Mouse (Mus musculus) kidney, postnatal 0 days (tissue): ENCODE data around the gene St7. TPM values are rescaled to one million over a fixed set of nuclear protein-coding genes. Genes with fewer than 3 reads are reported as not detected.

ENCODE experiments used
- ATAC-seq: fragments of 200-750 bp; cut with Nextera tagmentation; replicated peaks from 2 replicates; pipeline ENCODE4 v1.8.0; 2017; ENCODE audit warnings: low read depth, moderate number of reproducible peaks, moderate TSS enrichment, moderate library complexity; ENCODE audit not compliant: low FRiP score
- DNase-seq: peaks from one replicate; pipeline ENCODE4 v3.0.0-alpha.2; 2016; ENCODE audit warnings: low spot score
- H3K27ac ChIP-seq: fragments of 300-500 bp; sonication (generic); 2 replicates; pipeline ENCODE4 v1.5.1; 2014; ENCODE audit warnings: mild to moderate bottlenecking
- H3K27me3 ChIP-seq: fragments of 300-500 bp; sonication (generic); 2 replicates; pipeline ENCODE4 v1.6.1; 2014; ENCODE audit warnings: low read length, mixed read lengths; ENCODE audit not compliant: insufficient read depth
- H3K36me3 ChIP-seq: fragments of 300-500 bp; sonication (generic); 2 replicates; pipeline ENCODE4 v1.6.1; 2014; ENCODE audit warnings: low read length, mixed read lengths; ENCODE audit not compliant: insufficient read depth
- H3K4me1 ChIP-seq: fragments of 300-500 bp; sonication (generic); replicated peaks from 2 replicates; pipeline ENCODE4 v1.6.1; 2014; ENCODE audit warnings: antibody characterized with exemption, low read length, mixed read lengths; ENCODE audit not compliant: insufficient read depth
- H3K4me2 ChIP-seq: fragments of 300-500 bp; sonication (generic); 2 replicates; pipeline ENCODE4 v1.6.1; 2014; ENCODE audit warnings: mild to moderate bottlenecking, low read length, moderate library complexity, mixed read lengths
- H3K4me3 ChIP-seq: fragments of 300-500 bp; sonication (generic); replicated peaks from 2 replicates; pipeline ENCODE4 v1.5.1; 2014; ENCODE audit warnings: low read depth, low read length
- H3K9ac ChIP-seq: fragments of 300-500 bp; sonication (generic); 2 replicates; pipeline ENCODE4 v1.6.1; 2014; ENCODE audit warnings: low read depth, low read length
- H3K9me3 ChIP-seq: fragments of 300-500 bp; sonication (generic); replicated peaks from 2 replicates; pipeline ENCODE4 v1.6.1; 2016; ENCODE audit warnings: low read length, inconsistent platforms, mixed read lengths
- CTCF ChIP-seq: IDR thresholded peaks from 2 replicates; pipeline ENCODE4 v1.5.1; 2016; ENCODE audit warnings: antibody characterized with exemption, low read depth, mild to moderate bottlenecking, moderate library complexity
- WGBS: fragments of 180-500 bp; shearing (Covaris S2); extraction: QIAGEN DNeasy Blood & Tissue Kit; methylation state at CpG from one replicate; pipeline ENCODE4 v1.1.7; 2014; 5-methylcytosine and 5-hydroxymethylcytosine counted together
- polyA plus RNA-seq: library from polyadenylated mRNA; unstranded; fragments of >200 nt; fragmentation: Nextera tagmentation; extraction: Ambion mirVana; gene quantifications from 2 replicates; pipeline ENCODE4 v1.2.1, GENCODE M21; 2015

The St7 gene
- polyA plus RNA-seq, 1 experiment from 2014 or later: 18.4 TPM

- TF ChIP-seq CTCF: no peak
- Histone ChIP-seq H3K9ac (no peak overlapping the region), H3K27me3 (no peaks in the 10 kb centered on the region), H3K4me3 (no peak overlapping the region), H3K36me3 (no peaks in the 10 kb centered on the region), H3K9me3 (no peaks in the 10 kb centered on the region), H3K27ac (no peak overlapping the region), H3K4me2 (no peak overlapping the region), H3K4me1 (no peaks in the 10 kb centered on the region)
- no peak for ATAC-seq
- DNase-seq: no peak
- 63% methylated on average over 3 of the region's 3 CpGs for WGBS
These were observed 230.6 kb downstream of the St7 start for GRCm38 (mm10) chr6:17923370-17923769.

GRCm38 (mm10) chr6:17923894-17924505 is 231.3 kb downstream of the St7 start:
- Histone ChIP-seq H3K4me3 (no peak overlapping the region), H3K36me3 (no peaks in the 10 kb centered on the region), H3K27ac (no peak overlapping the region), H3K4me1 (no peaks in the 10 kb centered on the region), H3K9ac (no peak overlapping the region), H3K27me3 (no peaks in the 10 kb centered on the region), H3K9me3 (no peaks in the 10 kb centered on the region), H3K4me2 (no peak overlapping the region)
- 84% methylated on average over 10 of the region's 10 CpGs for WGBS
- no peak for ATAC-seq
- no peak for TF ChIP-seq CTCF
- DNase-seq: no peak

- 47% methylated on average over 4 of the region's 4 CpGs for WGBS
- peak; percentile 71 for TF ChIP-seq CTCF
- no peaks in the 10 kb centered on the region for H3K36me3 ChIP-seq
- H3K4me3 ChIP-seq: no peak overlapping the region
- H3K4me2 ChIP-seq: no peak overlapping the region
- no peak for ATAC-seq
- no peaks in the 10 kb centered on the region for H3K27me3 ChIP-seq
- H3K9ac ChIP-seq: no peak overlapping the region
- H3K4me1 ChIP-seq: no peaks in the 10 kb centered on the region
- no peak overlapping the region for H3K27ac ChIP-seq
- DNase-seq: peak; percentile 44
- H3K9me3 ChIP-seq: no peaks in the 10 kb centered on the region
These were observed 232.5 kb downstream of the St7 start for GRCm38 (mm10) chr6:17925267-17925666.

- ATAC-seq (no peak), DNase-seq (no peak)
- Histone ChIP-seq H3K9me3 (no peaks in the 10 kb centered on the region), H3K27ac (no peak overlapping the region), H3K4me2 (no peak overlapping the region), H3K27me3 (no peaks in the 10 kb centered on the region), H3K36me3 (no peaks in the 10 kb centered on the region), H3K9ac (no peak overlapping the region), H3K4me3 (no peak overlapping the region), H3K4me1 (no peaks in the 10 kb centered on the region)
- 86% methylated on average over 11 of the region's 11 CpGs for WGBS
- TF ChIP-seq CTCF: no peak
These were observed 235.0 kb downstream of the St7 start for GRCm38 (mm10) chr6:17927746-17928145.

- no peaks in the 10 kb centered on the region for H3K4me1 ChIP-seq
- H3K36me3 ChIP-seq: no peaks in the 10 kb centered on the region
- H3K9me3 ChIP-seq: no peaks in the 10 kb centered on the region
- H3K27ac ChIP-seq: no peak overlapping the region
- no peaks in the 10 kb centered on the region for H3K27me3 ChIP-seq
- DNase-seq (no peak), ATAC-seq (no peak)
- 80% methylated on average over 2 of the region's 2 CpGs for WGBS
- no peak for TF ChIP-seq CTCF
- no peak overlapping the region for H3K4me3 ChIP-seq
- H3K4me2 ChIP-seq: no peak overlapping the region
- H3K9ac ChIP-seq: no peak overlapping the region
These were observed 238.5 kb downstream of the St7 start for GRCm38 (mm10) chr6:17931187-17931586.

GRCm38 (mm10) chr6:17931835-17932234 is 239.1 kb downstream of the St7 start:
- Histone ChIP-seq H3K4me2 (no peak overlapping the region), H3K27ac (no peak overlapping the region), H3K9ac (no peak overlapping the region), H3K36me3 (no peaks in the 10 kb centered on the region), H3K27me3 (no peaks in the 10 kb centered on the region), H3K4me1 (no peaks in the 10 kb centered on the region), H3K9me3 (no peaks in the 10 kb centered on the region), H3K4me3 (no peak overlapping the region)
- no peak for TF ChIP-seq CTCF
- no peak for DNase-seq
- ATAC-seq: no peak
- WGBS: 59% methylated on average over 7 of the region's 7 CpGs

- Histone ChIP-seq H3K4me2 (no peak overlapping the region), H3K4me1 (no peaks in the 10 kb centered on the region), H3K27ac (no peak overlapping the region), H3K4me3 (no peak overlapping the region), H3K9ac (no peak overlapping the region), H3K36me3 (no peaks in the 10 kb centered on the region), H3K9me3 (no peaks in the 10 kb centered on the region), H3K27me3 (no peaks in the 10 kb centered on the region)
- WGBS: 94% methylated on average over 8 of the region's 8 CpGs
- DNase-seq (no peak), ATAC-seq (no peak)
- no peak for TF ChIP-seq CTCF
These were observed 240.1 kb downstream of the St7 start for GRCm38 (mm10) chr6:17932806-17933205.
